Mouse (Mus musculus) lung, postnatal 0 days (tissue): ENCODE data around the gene Sun2. TPM values are rescaled to one million over a fixed set of nuclear protein-coding genes. Genes with fewer than 3 reads are reported as not detected.

Experiments
- ATAC-seq: fragments of 200-750 bp; cut with Nextera tagmentation; 2 replicates; pipeline ENCODE4 v1.8.0; 2017; ENCODE audit warnings: moderate library complexity
- DNase-seq: peaks from one replicate; pipeline ENCODE4 v3.0.0-alpha.2; 2016; ENCODE audit warnings: low spot score
- H3K27ac ChIP-seq: fragments of 300-500 bp; sonication (generic); 2 replicates; pipeline ENCODE4 v1.5.1; 2014; ENCODE audit warnings: antibody characterized with exemption, mild to moderate bottlenecking, low read length, mixed read lengths
- H3K27me3 ChIP-seq: fragments of 300-500 bp; sonication (generic); replicated peaks from 2 replicates; pipeline ENCODE4 v1.6.1; 2014; ENCODE audit warnings: low read length, mixed read lengths; ENCODE audit not compliant: insufficient read depth
- H3K36me3 ChIP-seq: fragments of 300-500 bp; sonication (generic); 2 replicates; pipeline ENCODE4 v1.6.1; 2014; ENCODE audit warnings: low read length, mixed read lengths; ENCODE audit not compliant: insufficient read depth
- H3K4me1 ChIP-seq: fragments of 300-500 bp; sonication (generic); 2 replicates; pipeline ENCODE4 v1.6.1; 2014; ENCODE audit warnings: antibody characterized with exemption, low read depth, low read length, mixed read lengths; ENCODE audit not compliant: insufficient read depth
- H3K4me2 ChIP-seq: fragments of 300-500 bp; sonication (generic); replicated peaks from 2 replicates; pipeline ENCODE4 v1.6.1; 2014; ENCODE audit warnings: low read depth, mild to moderate bottlenecking, low read length, moderate library complexity, mixed read lengths
- H3K4me3 ChIP-seq: fragments of 300-500 bp; sonication (generic); 2 replicates; pipeline ENCODE4 v1.5.1; 2014; ENCODE audit warnings: low read depth, low read length
- H3K9ac ChIP-seq: fragments of 300-500 bp; sonication (generic); replicated peaks from 2 replicates; pipeline ENCODE4 v1.6.1; 2014; ENCODE audit warnings: low read depth, mild to moderate bottlenecking
- H3K9me3 ChIP-seq: fragments of 300-500 bp; sonication (generic); 2 replicates; pipeline ENCODE4 v1.6.1; 2016; ENCODE audit warnings: low read length, mixed read lengths
- CTCF ChIP-seq: IDR thresholded peaks from 2 replicates; pipeline ENCODE4 v1.5.1; 2016; ENCODE audit warnings: antibody characterized with exemption, mild to moderate bottlenecking
- EP300 ChIP-seq: IDR thresholded peaks from 2 replicates; pipeline ENCODE4 v1.6.1; 2016; ENCODE audit warnings: antibody characterized with exemption, mild to moderate bottlenecking, control low read depth
- WGBS: fragments of 180-500 bp; shearing (Covaris S2); extraction: QIAGEN DNeasy Blood & Tissue Kit; methylation state at CpG from one replicate; pipeline ENCODE4 v1.1.7; 2014; 5-methylcytosine and 5-hydroxymethylcytosine counted together
- polyA plus RNA-seq: library from polyadenylated mRNA; unstranded; fragments of >200 nt; fragmentation: Nextera tagmentation; extraction: Ambion mirVana; gene quantifications from 2 replicates; pipeline ENCODE4 v1.2.1, GENCODE M21; 2015

Gene Sun2
- polyA plus RNA-seq, 1 experiment from 2014 or later = 4.5 TPM

- Histone ChIP-seq H3K4me2 (no peak overlapping the region), H3K4me3 (no peak overlapping the region), H3K27me3 (no peaks in the 10 kb centered on the region), H3K4me1 (peaks cover 14% of the 10 kb centered on the region; the same call in 1 of the 2 replicates), H3K9ac (no peak overlapping the region), H3K36me3 (no peaks in the 10 kb centered on the region), H3K9me3 (no peaks in the 10 kb centered on the region), H3K27ac (no peak overlapping the region)
- WGBS = 62% methylated on average over 8 of the region's 8 CpGs
- TF ChIP-seq EP300 = no peak
- TF ChIP-seq CTCF = no peak
- ATAC-seq (no peak), DNase-seq (no peak)
Measured at GRCm38 (mm10) chr15:79744742-79745141, 2.4 kb upstream of the Sun2 start.

GRCm38 (mm10) chr15:79744001-79744400 is 1.7 kb upstream of the Sun2 start:
- ATAC-seq = no peak

GRCm38 (mm10) chr15:79742706-79743023 is 329 bp upstream of the Sun2 start:
- H3K9me3 ChIP-seq = no peaks in the 10 kb centered on the region
- H3K4me1 ChIP-seq = peaks cover 14% of the 10 kb centered on the region; the same call in 1 of the 2 replicates
- no peaks in the 10 kb centered on the region for H3K27me3 ChIP-seq
- H3K4me3 ChIP-seq = peak overlapping the region; percentile 99
- WGBS = 0% methylated on average over 23 of the region's 23 CpGs
- no peak overlapping the region for H3K27ac ChIP-seq
- H3K4me2 ChIP-seq = peak overlapping the region; percentile 94
- ATAC-seq = no peak
- TF ChIP-seq CTCF = no peak
- TF ChIP-seq EP300 = no peak
- H3K9ac ChIP-seq = peak overlapping the region; percentile 92
- peak; percentile 39 for DNase-seq
- peaks cover 9% of the 10 kb centered on the region; the same call in 1 of the 2 replicates for H3K36me3 ChIP-seq

More at GRCm38 (mm10) chr15:79744001-79744400, 1.7 kb upstream of the Sun2 start:
- DNase-seq = no peak
- Histone ChIP-seq H3K4me1 (peaks cover 14% of the 10 kb centered on the region; the same call in 1 of the 2 replicates), H3K9ac (no peak overlapping the region), H3K4me3 (no peak overlapping the region), H3K9me3 (no peaks in the 10 kb centered on the region), H3K27ac (no peak overlapping the region), H3K27me3 (no peaks in the 10 kb centered on the region), H3K36me3 (peaks cover 1% of the 10 kb centered on the region; the same call in 1 of the 2 replicates), H3K4me2 (no peak overlapping the region)
- TF ChIP-seq EP300 (no peak), CTCF (no peak)
- WGBS = 92% methylated on average over 11 of the region's 11 CpGs

GRCm38 (mm10) chr15:79741173-79741858 is 1.0 kb downstream of the Sun2 start:
- Histone ChIP-seq H3K36me3 (peaks cover 16% of the 10 kb centered on the region; the same call in 1 of the 2 replicates), H3K4me2 (peak overlapping the region; percentile 94), H3K27ac (peak overlapping the region; percentile 95), H3K9ac (peak overlapping the region; percentile 92), H3K4me3 (peak overlapping the region; percentile 99), H3K9me3 (no peaks in the 10 kb centered on the region), H3K27me3 (no peaks in the 10 kb centered on the region), H3K4me1 (peaks cover 14% of the 10 kb centered on the region; the same call in 1 of the 2 replicates)
- TF ChIP-seq CTCF (no peak), EP300 (no peak)
- 3% methylated on average over 14 of the region's 14 CpGs for WGBS
- DNase-seq = peak; percentile 82
- ATAC-seq = peak; percentile 21

GRCm38 (mm10) chr15:79740739-79741138 is 1.6 kb downstream of the Sun2 start:
- Histone ChIP-seq H3K4me3 (peak overlapping the region; percentile 99; the same call in 1 of the 2 replicates), H3K4me1 (peaks cover 14% of the 10 kb centered on the region; the same call in 1 of the 2 replicates), H3K36me3 (peaks cover 20% of the 10 kb centered on the region), H3K4me2 (peak overlapping the region; percentile 94), H3K9me3 (no peaks in the 10 kb centered on the region), H3K27ac (0 out of 2 replicates have a peak overlapping the region, but pooled peaks have one; percentile 95), H3K9ac (no peak overlapping the region), H3K27me3 (no peaks in the 10 kb centered on the region)
- 43% methylated on average over 3 of the region's 3 CpGs for WGBS
- ATAC-seq (no peak), DNase-seq (peak; percentile 51)
- TF ChIP-seq EP300 (no peak), CTCF (no peak)

GRCm38 (mm10) chr15:79734311-79734710 is 8.0 kb downstream of the Sun2 start:
- Histone ChIP-seq H3K9ac (no peak overlapping the region), H3K36me3 (peaks cover 42% of the 10 kb centered on the region), H3K27ac (no peak overlapping the region), H3K27me3 (no peaks in the 10 kb centered on the region), H3K4me2 (no peak overlapping the region), H3K4me1 (no peaks in the 10 kb centered on the region), H3K9me3 (no peaks in the 10 kb centered on the region), H3K4me3 (no peak overlapping the region)
- no peak for TF ChIP-seq EP300
- TF ChIP-seq CTCF = no peak
- WGBS = 83% methylated on average over 8 of the region's 8 CpGs
- no peak for ATAC-seq
- DNase-seq = no peak
